Mouse (Mus musculus) gastrocnemius, postnatal 36 days (tissue): ENCODE measurements around the gene Itgb5. TPM values are rescaled to one million over a fixed set of nuclear protein-coding genes. Genes with fewer than 3 reads are reported as not detected.

Experiments used
- DNase-seq, 2 experiments: peaks; one replicate each; pipeline ENCODE4 v3.0.0; 2022
- intact Hi-C: fragments of 180-260 bp; cut with DNase I; formaldehyde crosslinking; loops from one replicate; pipeline ENCODE4 v1.15.1; 2025
- total RNA-seq, 2 experiments: library from RNA; stranded (reverse); gene quantifications; 2 replicates each; pipeline ENCODE4 v1.2.3; 2021

The Itgb5 gene
- total RNA-seq, 2 experiments from 2014 or later: 47.5 to 51.9 TPM

GRCm38 (mm10) chr16:33963509-33963908 is 134.0 kb downstream of the Itgb5 start:
- no peak for DNase-seq
- intact Hi-C loops: no loop called here

- intact Hi-C loops: no loop called here
- no peak for DNase-seq
Measured at GRCm38 (mm10) chr16:33965878-33966537, 136.5 kb downstream of the Itgb5 start.

- intact Hi-C loops: no loop called here
- DNase-seq: peak; percentile 71 to 76
Measured at GRCm38 (mm10) chr16:33966538-33967282, 137.2 kb downstream of the Itgb5 start, which contains the start of gene Umps. Gene Umps, minus strand, starts transcription at chr16:33967038.

- no peak for DNase-seq
- intact Hi-C loops: no loop called here
Measured at GRCm38 (mm10) chr16:33967283-33967640, 137.8 kb downstream of the Itgb5 start.

- intact Hi-C loops: no loop called here
- no peak for DNase-seq
Measured at GRCm38 (mm10) chr16:33979855-33980254, 150.4 kb downstream of the Itgb5 start.

- DNase-seq: no peak
- intact Hi-C loops: no loop called here
Measured at GRCm38 (mm10) chr16:33983712-33984111, 154.2 kb downstream of the Itgb5 start.

GRCm38 (mm10) chr16:33985372-33985771 is 155.9 kb downstream of the Itgb5 start:
- DNase-seq: no peak
- intact Hi-C loops: loop anchor here (5.0 kb wide), 1 partner anchor 168 kb away; no protein-coding TSS in a partner anchor

GRCm38 (mm10) chr16:33986993-33987392 is 157.5 kb downstream of the Itgb5 start:
- DNase-seq: no peak
- intact Hi-C loops: loop anchor here (5.0 kb wide), 1 partner anchor 170 kb away; no protein-coding TSS in a partner anchor

- intact Hi-C loops: loop anchor here (5.0 kb wide), 1 partner anchor 171 kb away; no protein-coding TSS in a partner anchor
- DNase-seq: peak in 1 of 2 experiments; percentile 30
Measured at GRCm38 (mm10) chr16:33988358-33989012, 159.0 kb downstream of the Itgb5 start.

- DNase-seq: no peak
- intact Hi-C loops: loop anchor here (5.0 kb wide), 1 partner anchor 172 kb away; no protein-coding TSS in a partner anchor
Measured at GRCm38 (mm10) chr16:33989106-33989505, 159.6 kb downstream of the Itgb5 start.

GRCm38 (mm10) chr16:33990712-33991111 is 161.2 kb downstream of the Itgb5 start:
- DNase-seq: no peak
- intact Hi-C loops: no loop called here

- DNase-seq: no peak
Measured at GRCm38 (mm10) chr16:33994321-33994720, 164.9 kb downstream of the Itgb5 start.

GRCm38 (mm10) chr16:33995496-33995895 is 166.0 kb downstream of the Itgb5 start:
- no peak for DNase-seq
- intact Hi-C loops: no loop called here

More at GRCm38 (mm10) chr16:33994321-33994720, 164.9 kb downstream of the Itgb5 start:
- intact Hi-C loops: no loop called here

GRCm38 (mm10) chr16:33996030-33996429 is 166.6 kb downstream of the Itgb5 start:
- intact Hi-C loops: no loop called here
- DNase-seq: peak in 1 of 2 experiments; percentile 38

- intact Hi-C loops: loop anchor here (1.0 kb wide), 1 partner anchor 115 kb away; no protein-coding TSS in a partner anchor
- DNase-seq: no peak
Measured at GRCm38 (mm10) chr16:33998011-33998410, 168.5 kb downstream of the Itgb5 start.

Other genes with a start within 250 kb of the Itgb5 start
- gene Heg1, start 145.3 kb upstream of the Itgb5 start, total RNA-seq: 10 to 100 TPM; 30.6 to 38.6 TPM
- not detected for gene Muc13, start 35.6 kb upstream of the Itgb5 start, total RNA-seq
- gene Umps, start 137.4 kb downstream of the Itgb5 start, total RNA-seq: 1 to 10 TPM; 4.9 to 5.6 TPM